Mouse (Mus musculus): ENCODE data around the gene Dennd4a. TPM values are rescaled to one million over a fixed set of nuclear protein-coding genes. Genes with fewer than 3 reads are reported as not detected.
A peak's percentile ranks its signal among the peaks of the same experiment; 100 is the strongest.

Dennd4a gene
- 7.2 and 8.5 TPM in 2 replicates for polyA plus RNA-seq (2015; fragmentation: Nextera tagmentation; extraction: Ambion mirVana)

- no peaks in the 10 kb centered on the region for H3K36me3 ChIP-seq
- peak within 1 kb of the TSS; percentile 82 for H3K4me3 ChIP-seq (replicated peaks)
- ATAC-seq (ENCODE audit: insufficient number of reproducible peaks, low FRiP score, low TSS enrichment, low read depth), result peak; percentile 98
- no peaks in the 10 kb centered on the region; the same call in 1 of the 2 replicates for H3K4me1 ChIP-seq
- H3K27ac ChIP-seq (replicated peaks), result peak within 1 kb of the TSS; percentile 90
- no peaks in the 10 kb centered on the region for H3K27me3 ChIP-seq
- peak within 1 kb of the TSS; percentile 44 for H3K9ac ChIP-seq
- under 1% methylated on average over 51 of the region's 51 CpGs for WGBS
- peak within 1 kb of the TSS; percentile 59 for H3K4me2 ChIP-seq (replicated peaks)
- H3K9me3 ChIP-seq (replicated peaks), result no peaks in the 10 kb centered on the region
Measured at GRCm38 (mm10) chr9:64810822-64811537, at the start of gene Dennd4a. Gene Dennd4a (plus strand): TSS chr9:64811340.

GRCm38 (mm10) chr9:64764824-64765223, 46.3 kb upstream of the Dennd4a start:
- no peak overlapping the region for H3K9ac ChIP-seq

GRCm38 (mm10) chr9:64766136-64766535, 45.0 kb upstream of the Dennd4a start:
- no peak overlapping the region for H3K27ac ChIP-seq (replicated peaks)
- WGBS, result 89% methylated on average over 3 of the region's 3 CpGs
- H3K9ac ChIP-seq, result no peak overlapping the region
- H3K36me3 ChIP-seq, result no peaks in the 10 kb centered on the region
- H3K27me3 ChIP-seq, result no peaks in the 10 kb centered on the region
- H3K4me1 ChIP-seq, result no peaks in the 10 kb centered on the region
- no peaks in the 10 kb centered on the region for H3K9me3 ChIP-seq (replicated peaks)
- H3K4me3 ChIP-seq (replicated peaks), result no peak overlapping the region
- H3K4me2 ChIP-seq (replicated peaks), result no peak overlapping the region
- no peak for ATAC-seq (ENCODE audit: insufficient number of reproducible peaks, low FRiP score, low TSS enrichment, low read depth)

More at GRCm38 (mm10) chr9:64764824-64765223, 46.3 kb upstream of the Dennd4a start:
- no peaks in the 10 kb centered on the region for H3K9me3 ChIP-seq (replicated peaks)
- no peak for ATAC-seq (ENCODE audit: insufficient number of reproducible peaks, low FRiP score, low TSS enrichment, low read depth)
- no peak overlapping the region for H3K4me2 ChIP-seq (replicated peaks)
- WGBS, result 81% methylated on average over 2 of the region's 2 CpGs
- H3K36me3 ChIP-seq, result no peaks in the 10 kb centered on the region
- no peaks in the 10 kb centered on the region for H3K4me1 ChIP-seq
- H3K27me3 ChIP-seq, result no peaks in the 10 kb centered on the region
- no peak overlapping the region for H3K27ac ChIP-seq (replicated peaks)
- no peak overlapping the region for H3K4me3 ChIP-seq (replicated peaks)

GRCm38 (mm10) chr9:64767796-64768195, 43.3 kb upstream of the Dennd4a start:
- no peaks in the 10 kb centered on the region for H3K36me3 ChIP-seq
- H3K4me3 ChIP-seq (replicated peaks), result no peak overlapping the region
- H3K4me1 ChIP-seq, result no peaks in the 10 kb centered on the region
- ATAC-seq (ENCODE audit: insufficient number of reproducible peaks, low FRiP score, low TSS enrichment, low read depth), result no peak
- H3K9me3 ChIP-seq (replicated peaks), result no peaks in the 10 kb centered on the region
- no peak overlapping the region for H3K4me2 ChIP-seq (replicated peaks)
- no peak overlapping the region for H3K27ac ChIP-seq (replicated peaks)
- WGBS, result 44% methylated on average over 1 of the region's 1 CpGs
- H3K9ac ChIP-seq, result no peak overlapping the region
- no peaks in the 10 kb centered on the region for H3K27me3 ChIP-seq

- peak overlapping the region; percentile 71 for H3K27ac ChIP-seq (replicated peaks)
- H3K27me3 ChIP-seq, result no peaks in the 10 kb centered on the region
- H3K9me3 ChIP-seq (replicated peaks), result no peaks in the 10 kb centered on the region
- no peak for ATAC-seq (ENCODE audit: insufficient number of reproducible peaks, low FRiP score, low TSS enrichment, low read depth)
- H3K4me2 ChIP-seq (replicated peaks), result no peak overlapping the region
- H3K9ac ChIP-seq, result no peak overlapping the region
- no peaks in the 10 kb centered on the region for H3K4me1 ChIP-seq
- WGBS, result 23% methylated on average over 9 of the region's 9 CpGs
- no peak overlapping the region for H3K4me3 ChIP-seq (replicated peaks)
- H3K36me3 ChIP-seq, result no peaks in the 10 kb centered on the region
Measured at GRCm38 (mm10) chr9:64769066-64769695, 42.0 kb upstream of the Dennd4a start.

GRCm38 (mm10) chr9:64769911-64770310, 41.2 kb upstream of the Dennd4a start:
- WGBS, result 82% methylated on average over 6 of the region's 6 CpGs

GRCm38 (mm10) chr9:64770411-64770849, 40.7 kb upstream of the Dennd4a start:
- Histone ChIP-seq H3K27me3 (no peaks in the 10 kb centered on the region), H3K9me3 (replicated peaks) (no peaks in the 10 kb centered on the region), H3K4me3 (replicated peaks) (no peak overlapping the region), H3K27ac (replicated peaks) (no peak overlapping the region), H3K4me2 (replicated peaks) (no peak overlapping the region), H3K4me1 (no peaks in the 10 kb centered on the region), H3K36me3 (no peaks in the 10 kb centered on the region), H3K9ac (no peak overlapping the region)
- 88% methylated on average over 5 of the region's 5 CpGs for WGBS
- ATAC-seq (ENCODE audit: insufficient number of reproducible peaks, low FRiP score, low TSS enrichment, low read depth), result no peak

More at GRCm38 (mm10) chr9:64769911-64770310, 41.2 kb upstream of the Dennd4a start:
- no peaks in the 10 kb centered on the region for H3K36me3 ChIP-seq
- no peaks in the 10 kb centered on the region for H3K9me3 ChIP-seq (replicated peaks)
- no peaks in the 10 kb centered on the region for H3K4me1 ChIP-seq
- H3K4me3 ChIP-seq (replicated peaks), result no peak overlapping the region
- ATAC-seq (ENCODE audit: insufficient number of reproducible peaks, low FRiP score, low TSS enrichment, low read depth), result no peak
- no peak overlapping the region for H3K9ac ChIP-seq
- no peaks in the 10 kb centered on the region for H3K27me3 ChIP-seq
- H3K27ac ChIP-seq (replicated peaks), result no peak overlapping the region
- H3K4me2 ChIP-seq (replicated peaks), result no peak overlapping the region

- Histone ChIP-seq H3K4me3 (replicated peaks) (no peak overlapping the region), H3K4me2 (replicated peaks) (no peak overlapping the region), H3K9ac (no peak overlapping the region), H3K36me3 (no peaks in the 10 kb centered on the region), H3K4me1 (no peaks in the 10 kb centered on the region), H3K27me3 (no peaks in the 10 kb centered on the region), H3K27ac (replicated peaks) (no peak overlapping the region), H3K9me3 (replicated peaks) (no peaks in the 10 kb centered on the region)
- 52% methylated on average over 5 of the region's 5 CpGs for WGBS
- ATAC-seq (ENCODE audit: insufficient number of reproducible peaks, low FRiP score, low TSS enrichment, low read depth), result no peak
Measured at GRCm38 (mm10) chr9:64771236-64771635, 39.9 kb upstream of the Dennd4a start.

- no peaks in the 10 kb centered on the region for H3K4me1 ChIP-seq
- no peak for ATAC-seq (ENCODE audit: insufficient number of reproducible peaks, low FRiP score, low TSS enrichment, low read depth)
- H3K4me3 ChIP-seq (replicated peaks), result no peak overlapping the region
- 85% methylated on average over 8 of the region's 8 CpGs for WGBS
- H3K36me3 ChIP-seq, result no peaks in the 10 kb centered on the region
- no peaks in the 10 kb centered on the region for H3K27me3 ChIP-seq
- no peak overlapping the region for H3K9ac ChIP-seq
- no peak overlapping the region for H3K27ac ChIP-seq (replicated peaks)
- H3K4me2 ChIP-seq (replicated peaks), result no peak overlapping the region
- no peaks in the 10 kb centered on the region for H3K9me3 ChIP-seq (replicated peaks)
Measured at GRCm38 (mm10) chr9:64773254-64773653, 37.9 kb upstream of the Dennd4a start.

- Histone ChIP-seq H3K27ac (replicated peaks) (peak overlapping the region; percentile 13; the same call in 1 of the 2 replicates), H3K27me3 (no peaks in the 10 kb centered on the region), H3K4me2 (replicated peaks) (no peak overlapping the region), H3K9me3 (replicated peaks) (no peaks in the 10 kb centered on the region), H3K4me3 (replicated peaks) (no peak overlapping the region), H3K4me1 (no peaks in the 10 kb centered on the region), H3K9ac (no peak overlapping the region), H3K36me3 (no peaks in the 10 kb centered on the region)
- ATAC-seq (ENCODE audit: insufficient number of reproducible peaks, low FRiP score, low TSS enrichment, low read depth), result no peak
- WGBS, result 57% methylated on average over 4 of the region's 4 CpGs
Measured at GRCm38 (mm10) chr9:64773936-64774335, 37.2 kb upstream of the Dennd4a start.

- Histone ChIP-seq H3K9me3 (replicated peaks) (no peaks in the 10 kb centered on the region), H3K27ac (replicated peaks) (peak overlapping the region; percentile 13), H3K4me3 (replicated peaks) (no peak overlapping the region), H3K4me1 (no peaks in the 10 kb centered on the region), H3K27me3 (no peaks in the 10 kb centered on the region), H3K4me2 (replicated peaks) (no peak overlapping the region), H3K9ac (no peak overlapping the region), H3K36me3 (no peaks in the 10 kb centered on the region)
- 34% methylated on average over 5 of the region's 5 CpGs for WGBS
- no peak for ATAC-seq (ENCODE audit: insufficient number of reproducible peaks, low FRiP score, low TSS enrichment, low read depth)
Measured at GRCm38 (mm10) chr9:64774411-64774811, 36.7 kb upstream of the Dennd4a start.
